Mouse (Mus musculus) monocyte, adult 5-6 weeks (primary cell): ENCODE results near the gene Slc35c1. TPM values are rescaled to one million over a fixed set of nuclear protein-coding genes. Genes with fewer than 3 reads are reported as not detected.

Experiments used
- ATAC-seq: fragments of 153-309, 156-312 bp; replicated peaks from 2 replicates; pipeline ENCODE4 v1.8.0; 2017; ENCODE audit warnings: mild to moderate bottlenecking; ENCODE audit not compliant: low TSS enrichment, insufficient number of reproducible peaks, severe bottlenecking, poor library complexity, low FRiP score
- total RNA-seq: library from RNA; stranded (forward); fragments of 200-1000, 200-491, 200-594 nt; gene quantifications from 3 replicates; pipeline ENCODE4 v1.2.3, GENCODE M21; 2017

Slc35c1 gene
- total RNA-seq, 1 experiment from 2014 or later, result 15.1 TPM

- ATAC-seq, result no peak
Observed at GRCm38 (mm10) chr2:92442419-92443001, 17.8 kb downstream of the Slc35c1 start.

GRCm38 (mm10) chr2:92440432-92440831 is 19.9 kb downstream of the Slc35c1 start:
- ATAC-seq, result no peak

GRCm38 (mm10) chr2:92438567-92438966 is 21.8 kb downstream of the Slc35c1 start:
- no peak for ATAC-seq

DNA sequence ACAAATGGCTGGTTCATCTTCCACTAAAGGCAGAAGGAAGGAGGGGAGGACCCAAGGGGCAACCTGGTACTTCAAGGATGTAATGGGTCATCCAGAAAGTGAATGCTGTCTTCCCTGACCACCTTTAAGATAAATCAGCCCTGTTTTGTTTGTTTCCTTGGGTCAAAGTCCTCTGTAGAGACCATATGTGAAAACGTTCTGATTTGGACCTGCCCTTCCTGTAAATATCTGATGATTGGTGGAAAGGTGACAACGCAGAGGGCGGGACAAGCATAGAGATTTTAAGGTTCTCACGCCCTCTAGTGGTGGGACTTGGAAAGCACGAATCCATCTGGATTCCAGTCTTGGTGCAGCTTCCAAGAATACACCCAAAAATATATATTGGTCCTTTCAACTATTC is 22.5 kb downstream of the Slc35c1 start:
- ATAC-seq, result peak; percentile 63; the same call in 1 of the 2 replicates

- ATAC-seq, result no peak
Observed at GRCm38 (mm10) chr2:92437366-92437765, 23.0 kb downstream of the Slc35c1 start.

DNA sequence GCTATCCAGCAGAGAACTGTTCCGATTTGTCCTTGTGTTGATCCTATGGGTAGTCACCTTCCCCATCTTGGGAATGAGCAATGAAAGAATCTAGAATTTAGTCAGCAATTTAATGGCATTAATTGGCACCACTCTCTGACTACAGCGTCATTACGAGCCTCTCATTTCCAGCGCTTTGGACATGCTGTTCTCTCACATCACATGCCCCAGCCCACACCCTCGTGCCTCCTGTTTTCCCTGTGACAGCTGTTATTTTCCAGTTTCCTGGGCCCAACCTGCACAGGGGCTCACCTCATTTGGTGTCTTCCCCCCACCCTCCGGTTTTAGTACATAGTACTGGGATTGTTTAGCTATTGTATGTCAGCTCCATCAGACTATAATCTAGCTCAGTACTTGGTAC is 25.3 kb downstream of the Slc35c1 start:
- no peak for ATAC-seq

DNA sequence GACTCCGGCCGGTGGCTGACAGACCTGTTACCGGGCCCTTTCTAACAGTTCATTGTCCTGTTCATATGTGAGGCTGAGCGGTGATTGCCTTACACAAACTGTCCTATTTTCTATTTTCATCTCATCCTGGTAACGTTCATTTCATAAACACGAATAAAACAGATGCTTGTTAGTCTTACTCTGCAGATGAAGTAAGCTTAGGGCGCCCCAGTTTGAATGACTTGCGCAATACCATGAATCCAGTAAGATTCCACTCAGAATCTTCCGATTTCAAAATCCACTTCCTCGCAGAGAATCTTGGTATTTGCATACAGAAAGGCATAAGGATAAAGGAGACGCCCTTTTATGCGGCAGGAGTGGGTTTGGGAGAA is 26.0 kb downstream of the Slc35c1 start:
- no peak for ATAC-seq

- peak; percentile 97 for ATAC-seq
Observed at GRCm38 (mm10) chr2:92433578-92434374, 26.6 kb downstream of the Slc35c1 start, which contains the start of gene Cry2. Gene Cry2 (minus strand): TSS chr2:92434043.

DNA sequence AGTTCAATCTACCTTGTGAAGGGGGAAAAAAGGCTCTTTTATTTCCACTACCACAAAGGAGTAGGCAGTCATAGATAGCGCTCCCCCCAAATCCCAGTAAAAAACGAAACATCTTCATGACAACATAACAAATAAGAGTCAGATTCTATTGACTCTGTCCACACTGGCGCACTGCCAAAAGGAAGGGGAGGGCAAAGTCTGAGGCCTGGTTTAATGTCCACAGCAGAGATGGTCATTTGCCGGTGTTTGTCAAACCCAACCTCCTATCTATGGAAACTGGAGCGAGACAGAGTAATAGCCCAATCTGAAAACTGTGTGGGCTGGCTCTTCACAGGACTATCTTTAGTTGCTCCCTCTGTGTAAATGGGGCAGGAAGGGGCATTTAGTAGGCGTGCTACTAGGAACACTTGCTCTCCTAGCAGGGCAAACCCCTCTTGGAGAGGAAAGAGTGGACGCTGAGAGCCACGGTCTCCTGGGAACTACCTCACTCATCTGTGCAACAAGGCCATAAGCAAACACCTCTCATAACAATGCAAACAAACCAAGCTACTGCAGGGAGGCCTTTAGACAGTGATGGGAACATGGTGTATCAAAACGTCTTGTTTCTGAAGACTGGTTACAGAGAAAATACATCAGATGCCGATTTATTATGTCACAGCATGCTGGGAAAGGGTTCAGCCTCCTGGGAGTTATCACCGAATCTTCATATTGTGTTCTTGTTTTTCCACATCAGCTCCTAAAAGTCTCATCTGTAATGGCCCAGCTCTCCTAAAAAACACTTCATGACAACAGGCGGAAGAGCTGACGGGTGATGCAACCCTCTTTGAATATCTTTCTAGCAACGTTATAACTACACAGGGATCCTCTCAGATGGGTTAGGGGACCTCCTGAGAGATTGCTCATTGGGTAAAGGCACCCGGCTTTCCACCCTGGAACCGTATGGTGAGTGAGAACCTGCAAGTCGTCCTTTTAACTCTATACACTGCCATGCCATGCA is 27.7 kb downstream of the Slc35c1 start:
- no peak for ATAC-seq

DNA sequence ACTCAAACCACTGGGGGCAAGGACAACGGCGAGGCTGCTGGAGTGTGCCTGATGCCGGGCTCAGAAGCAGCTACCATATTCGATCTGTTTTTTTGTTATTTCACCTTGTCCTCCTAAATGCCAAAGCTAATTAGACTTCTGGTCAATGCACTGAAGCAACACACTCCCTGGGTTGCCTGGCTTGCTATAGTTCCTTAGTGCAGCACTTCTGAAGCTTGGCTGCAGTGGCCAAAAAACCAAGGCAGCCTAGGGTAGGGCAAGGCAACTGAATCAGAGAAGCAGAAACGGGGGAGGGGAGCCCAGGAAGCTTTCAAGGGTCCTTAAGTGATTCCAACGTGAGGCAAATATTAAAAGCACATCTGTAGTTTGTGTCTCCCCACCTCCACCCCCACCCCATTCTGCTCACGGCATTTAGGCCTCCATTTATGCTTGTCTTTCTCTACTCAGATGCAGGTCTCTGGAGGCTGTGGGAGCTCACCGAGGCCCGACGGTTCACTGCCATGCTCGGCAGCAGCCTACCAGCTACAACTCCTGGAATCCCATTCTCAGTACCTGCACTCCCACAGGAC is 28.6 kb downstream of the Slc35c1 start:
- no peak for ATAC-seq

DNA sequence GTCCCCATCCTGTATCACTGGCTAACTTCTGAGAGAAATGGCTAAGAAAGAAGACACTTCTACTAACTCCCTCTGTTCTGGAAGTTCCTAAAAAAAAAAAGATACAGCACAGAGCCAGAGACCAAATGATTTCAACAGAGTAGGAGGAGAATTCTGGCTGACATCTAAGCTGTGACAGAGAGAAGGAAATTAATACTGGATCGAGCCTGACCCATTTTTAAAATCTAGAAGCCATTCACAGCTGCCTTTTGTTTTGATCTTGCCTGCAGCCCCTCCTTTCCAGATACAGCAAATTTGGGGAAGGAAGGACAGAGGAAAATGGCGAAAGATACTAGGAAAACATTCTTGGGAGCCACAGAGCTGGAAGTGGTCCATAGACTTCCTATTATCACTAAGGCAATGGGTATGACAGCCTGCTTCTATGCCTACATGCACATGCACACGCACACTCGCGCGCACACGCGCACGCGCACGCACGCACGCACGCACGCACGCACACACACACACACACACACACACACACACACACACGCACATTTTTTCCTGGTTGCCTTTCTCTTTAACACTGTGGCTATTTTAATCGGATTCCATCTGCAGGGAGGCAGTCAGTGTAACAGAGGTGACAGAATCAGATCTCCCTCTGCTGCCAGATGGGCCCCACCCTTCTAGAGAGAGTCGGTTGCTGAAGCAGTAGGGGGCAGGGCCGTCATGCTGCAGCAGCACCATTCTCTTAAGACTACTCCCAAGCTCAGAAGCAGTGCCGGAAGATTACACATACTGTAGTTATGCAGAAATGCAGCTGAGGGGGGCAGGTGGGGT is 29.4 kb downstream of the Slc35c1 start:
- no peak for ATAC-seq

GRCm38 (mm10) chr2:92430089-92430488 is 30.2 kb downstream of the Slc35c1 start:
- no peak for ATAC-seq

DNA sequence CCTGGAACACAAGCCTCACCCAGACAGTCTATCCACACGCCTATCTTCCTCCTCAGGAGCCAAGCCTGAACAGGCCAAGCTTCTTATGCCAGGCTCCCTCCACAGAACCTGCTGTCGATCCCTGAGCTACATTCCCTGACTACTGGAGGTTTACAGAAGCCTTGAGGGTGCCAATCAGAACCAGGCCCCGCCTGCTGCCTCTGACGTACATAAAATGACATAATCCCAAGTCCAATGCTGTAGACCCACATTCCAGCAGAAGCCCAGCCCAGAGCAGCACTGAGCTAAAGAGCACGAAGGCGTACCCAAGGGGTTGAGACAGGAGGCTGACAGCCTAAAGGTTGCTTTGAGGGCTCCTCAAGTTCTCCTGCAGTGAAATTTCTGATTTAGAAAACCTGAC is 32.5 kb downstream of the Slc35c1 start:
- ATAC-seq, result no peak

- no peak for ATAC-seq
Observed at GRCm38 (mm10) chr2:92426426-92426825, 33.9 kb downstream of the Slc35c1 start.

GRCm38 (mm10) chr2:92425366-92425765 is 35.0 kb downstream of the Slc35c1 start:
- ATAC-seq, result no peak

GRCm38 (mm10) chr2:92424462-92425308 is 35.7 kb downstream of the Slc35c1 start:
- ATAC-seq, result no peak

GRCm38 (mm10) chr2:92423702-92424461 is 36.5 kb downstream of the Slc35c1 start:
- ATAC-seq, result no peak
